Mouse (Mus musculus) liver, embryonic 13.5 days (tissue): ENCODE data around the gene Sucla2. TPM values are rescaled to one million over a fixed set of nuclear protein-coding genes. Genes with fewer than 3 reads are reported as not detected.

Experiments
- ATAC-seq: fragments of 200-750 bp; cut with Nextera tagmentation; 2 replicates; pipeline ENCODE4 v1.8.0; 2017; ENCODE audit warnings: low read depth, mild to moderate bottlenecking, moderate number of reproducible peaks, moderate library complexity
- DNase-seq: peaks from one replicate; pipeline ENCODE4 v3.0.0; 2022
- H3K27ac ChIP-seq: fragments of 300-500 bp; sonication (generic); 2 replicates; pipeline ENCODE4 v1.5.1; 2015; ENCODE audit warnings: moderate library complexity, mild to moderate bottlenecking, inconsistent platforms
- H3K27me3 ChIP-seq: fragments of 300-500 bp; sonication (generic); 2 replicates; pipeline ENCODE4 v1.6.1; 2015; ENCODE audit warnings: mild to moderate bottlenecking, inconsistent platforms
- H3K36me3 ChIP-seq: fragments of 300-500 bp; sonication (generic); 2 replicates; pipeline ENCODE4 v1.6.1; 2015; ENCODE audit warnings: mild to moderate bottlenecking, inconsistent platforms
- H3K4me1 ChIP-seq: fragments of 300-500 bp; sonication (generic); replicated peaks from 2 replicates; pipeline ENCODE4 v1.6.1; 2015; ENCODE audit warnings: inconsistent platforms
- H3K4me2 ChIP-seq: fragments of 300-500 bp; sonication (generic); 2 replicates; pipeline ENCODE4 v1.6.1; 2015; ENCODE audit warnings: inconsistent platforms, mild to moderate bottlenecking, moderate library complexity
- H3K4me3 ChIP-seq: fragments of 300-500 bp; sonication (generic); replicated peaks from 2 replicates; pipeline ENCODE4 v1.5.1; 2015; ENCODE audit warnings: mild to moderate bottlenecking, inconsistent platforms
- H3K9ac ChIP-seq: fragments of 300-500 bp; sonication (generic); 2 replicates; pipeline ENCODE4 v1.6.1; 2015; ENCODE audit warnings: mild to moderate bottlenecking, inconsistent platforms
- H3K9me3 ChIP-seq: fragments of 300-500 bp; sonication (generic); replicated peaks from 2 replicates; pipeline ENCODE4 v1.6.1; 2016; ENCODE audit warnings: inconsistent platforms
- whole genome bisulfite sequencing: fragments of 180-500 bp; shearing (Covaris S2); methylation state at CpG from one replicate; pipeline ENCODE4 v1.1.7; 2015; ENCODE audit not compliant: insufficient replicate concordance; 5-methylcytosine and 5-hydroxymethylcytosine counted together
- polyA plus RNA-seq: library from polyadenylated mRNA; unstranded; fragments of >200 nt; fragmentation: Nextera tagmentation; extraction: Ambion mirVana; gene quantifications from 2 replicates; pipeline ENCODE4 v1.2.1, GENCODE M21; 2015

The Sucla2 gene
- 60.6 and 75.1 TPM in 2 replicates for polyA plus RNA-seq

DNA sequence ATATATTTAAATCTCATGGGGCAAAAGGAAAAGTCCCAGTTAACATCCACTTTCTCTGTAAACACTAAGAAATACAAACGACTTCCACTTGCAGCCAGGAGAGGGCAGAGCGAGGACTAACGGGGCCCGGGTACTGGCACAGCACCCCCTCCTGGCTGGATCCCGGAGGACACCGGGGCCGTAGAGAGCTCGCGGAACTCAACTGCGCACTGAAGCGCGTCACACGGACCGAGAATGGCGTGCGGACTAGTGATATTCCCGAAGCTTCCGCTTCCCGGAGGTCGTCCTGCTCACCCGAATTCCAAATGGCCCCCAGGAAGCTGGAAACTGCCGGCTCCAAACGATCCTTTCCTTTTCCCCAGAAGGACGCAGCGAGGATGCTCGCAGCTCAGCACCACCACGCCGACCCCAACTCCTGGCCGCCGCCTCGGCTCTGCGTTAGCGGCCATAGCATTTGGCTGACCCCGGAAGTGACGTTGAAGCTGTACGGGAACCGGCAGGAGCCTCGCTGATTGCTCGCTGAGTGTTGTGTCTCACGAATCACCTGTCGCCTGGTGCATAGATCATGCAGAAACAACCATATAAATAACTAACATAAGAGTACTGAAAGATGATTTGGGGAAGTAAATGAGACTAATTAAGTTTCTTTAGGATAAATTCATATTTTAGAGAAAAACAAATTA lies at the start of gene Sucla2:
TSS of gene Sucla2 (plus strand) at position 554 of the 683 bp plus-strand sequence.
- Histone ChIP-seq H3K27me3 (no peaks in the 10 kb centered on the region), H3K9ac (peak within 1 kb of the TSS; percentile 69), H3K27ac (peak within 1 kb of the TSS; percentile 77), H3K36me3 (no peaks in the 10 kb centered on the region), H3K9me3 (no peaks in the 10 kb centered on the region), H3K4me3 (peak within 1 kb of the TSS; percentile 64), H3K4me2 (peak within 1 kb of the TSS; percentile 67), H3K4me1 (peaks cover 6% of the 10 kb centered on the region)
- ATAC-seq (peak; percentile 100), DNase-seq (peak; percentile 85)
- WGBS: under 1% methylated on average over 41 of the region's 41 CpGs

DNA sequence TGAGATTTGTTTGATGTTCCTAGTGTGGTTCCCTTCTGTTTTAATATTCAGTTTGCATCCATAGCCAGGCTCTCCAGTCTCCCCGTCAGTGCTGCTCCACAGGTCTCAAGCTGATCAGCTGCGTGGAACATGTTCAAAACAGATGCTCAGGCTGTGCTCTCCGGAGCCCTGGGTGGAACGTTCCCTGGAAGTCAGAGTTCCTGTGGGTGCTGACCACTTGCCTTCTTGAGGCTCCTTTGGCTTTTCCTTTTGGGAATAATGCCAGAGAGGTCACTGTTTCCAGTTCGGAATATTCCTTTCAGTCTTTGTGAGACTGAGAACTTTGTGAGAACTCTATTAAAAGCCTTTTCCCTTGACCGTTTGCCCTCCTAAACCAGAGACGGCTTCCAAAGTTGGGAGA lies 49.6 kb upstream of the Sucla2 start:
- H3K9me3 ChIP-seq: no peaks in the 10 kb centered on the region
- DNase-seq (no peak), ATAC-seq (no peak)
- no peak overlapping the region for H3K9ac ChIP-seq
- 67% methylated on average over 7 of the region's 7 CpGs for WGBS
- no peak overlapping the region for H3K4me2 ChIP-seq
- H3K27ac ChIP-seq: no peak overlapping the region
- no peak overlapping the region for H3K4me3 ChIP-seq
- peaks cover 11% of the 10 kb centered on the region; the same call in 1 of the 2 replicates for H3K4me1 ChIP-seq
- no peaks in the 10 kb centered on the region for H3K36me3 ChIP-seq
- no peaks in the 10 kb centered on the region for H3K27me3 ChIP-seq

GRCm38 (mm10) chr14:73476361-73476934 lies 48.7 kb upstream of the Sucla2 start:
- DNase-seq: no peak
- H3K27me3 ChIP-seq: no peaks in the 10 kb centered on the region
- H3K4me2 ChIP-seq: no peak overlapping the region
- H3K4me1 ChIP-seq: peaks cover 11% of the 10 kb centered on the region; the same call in 1 of the 2 replicates
- WGBS: 70% methylated on average over 8 of the region's 8 CpGs
- H3K27ac ChIP-seq: no peak overlapping the region
- H3K9me3 ChIP-seq: no peaks in the 10 kb centered on the region
- no peaks in the 10 kb centered on the region for H3K36me3 ChIP-seq
- H3K9ac ChIP-seq: no peak overlapping the region
- no peak for ATAC-seq
- H3K4me3 ChIP-seq: no peak overlapping the region

GRCm38 (mm10) chr14:73477077-73477476 lies 48.0 kb upstream of the Sucla2 start:
- no peak overlapping the region for H3K9ac ChIP-seq
- H3K4me3 ChIP-seq: no peak overlapping the region
- H3K27me3 ChIP-seq: no peaks in the 10 kb centered on the region
- DNase-seq (no peak), ATAC-seq (no peak)
- 83% methylated on average over 10 of the region's 10 CpGs for WGBS
- H3K4me1 ChIP-seq: peaks cover 11% of the 10 kb centered on the region; the same call in 1 of the 2 replicates
- no peaks in the 10 kb centered on the region for H3K9me3 ChIP-seq
- H3K4me2 ChIP-seq: no peak overlapping the region
- H3K27ac ChIP-seq: no peak overlapping the region
- H3K36me3 ChIP-seq: no peaks in the 10 kb centered on the region

GRCm38 (mm10) chr14:73478321-73478720 lies 46.8 kb upstream of the Sucla2 start:
- Histone ChIP-seq H3K27me3 (no peaks in the 10 kb centered on the region), H3K9ac (no peak overlapping the region), H3K9me3 (no peaks in the 10 kb centered on the region), H3K27ac (no peak overlapping the region), H3K4me1 (peaks cover 11% of the 10 kb centered on the region; the same call in 1 of the 2 replicates), H3K36me3 (no peaks in the 10 kb centered on the region), H3K4me2 (no peak overlapping the region), H3K4me3 (no peak overlapping the region)
- no peak for ATAC-seq
- WGBS: 57% methylated on average over 3 of the region's 3 CpGs
- DNase-seq: no peak

- ATAC-seq (no peak), DNase-seq (no peak)
- Histone ChIP-seq H3K4me3 (no peak overlapping the region), H3K27ac (no peak overlapping the region), H3K4me2 (no peak overlapping the region), H3K4me1 (0 out of 2 replicates have a peak, but pooled peaks cover 4% of the 10 kb centered on the region), H3K9me3 (no peaks in the 10 kb centered on the region), H3K36me3 (no peaks in the 10 kb centered on the region), H3K27me3 (no peaks in the 10 kb centered on the region), H3K9ac (no peak overlapping the region)
- WGBS: 62% methylated on average over 1 of the region's 1 CpGs
Measured at GRCm38 (mm10) chr14:73479771-73480170, 45.3 kb upstream of the Sucla2 start.

GRCm38 (mm10) chr14:73483516-73484229 lies 41.4 kb upstream of the Sucla2 start:
- 58% methylated on average over 5 of the region's 5 CpGs for WGBS
- H3K9me3 ChIP-seq: no peaks in the 10 kb centered on the region
- H3K4me1 ChIP-seq: no peaks in the 10 kb centered on the region
- no peak overlapping the region for H3K4me2 ChIP-seq
- no peak overlapping the region for H3K27ac ChIP-seq
- no peaks in the 10 kb centered on the region for H3K27me3 ChIP-seq
- no peaks in the 10 kb centered on the region for H3K36me3 ChIP-seq
- no peak overlapping the region for H3K4me3 ChIP-seq
- ATAC-seq: no peak
- DNase-seq: no peak
- no peak overlapping the region for H3K9ac ChIP-seq

GRCm38 (mm10) chr14:73484366-73485110 lies 40.6 kb upstream of the Sucla2 start:
- ATAC-seq: no peak
- H3K4me1 ChIP-seq: no peaks in the 10 kb centered on the region
- 68% methylated on average over 3 of the region's 3 CpGs for WGBS
- DNase-seq: no peak
- no peak overlapping the region for H3K9ac ChIP-seq
- no peaks in the 10 kb centered on the region for H3K36me3 ChIP-seq
- no peaks in the 10 kb centered on the region for H3K27me3 ChIP-seq
- no peak overlapping the region for H3K27ac ChIP-seq
- H3K4me3 ChIP-seq: no peak overlapping the region
- no peaks in the 10 kb centered on the region for H3K9me3 ChIP-seq
- no peak overlapping the region for H3K4me2 ChIP-seq

- no peak overlapping the region for H3K27ac ChIP-seq
- no peak overlapping the region for H3K4me2 ChIP-seq
- ATAC-seq: no peak
- no peak for DNase-seq
- H3K4me1 ChIP-seq: no peaks in the 10 kb centered on the region
- no peak overlapping the region for H3K4me3 ChIP-seq
- H3K9ac ChIP-seq: no peak overlapping the region
- no peaks in the 10 kb centered on the region for H3K27me3 ChIP-seq
- 54% methylated on average over 5 of the region's 5 CpGs for WGBS
- no peaks in the 10 kb centered on the region for H3K36me3 ChIP-seq
- no peaks in the 10 kb centered on the region for H3K9me3 ChIP-seq
Measured at GRCm38 (mm10) chr14:73486641-73487040, 38.5 kb upstream of the Sucla2 start.

DNA sequence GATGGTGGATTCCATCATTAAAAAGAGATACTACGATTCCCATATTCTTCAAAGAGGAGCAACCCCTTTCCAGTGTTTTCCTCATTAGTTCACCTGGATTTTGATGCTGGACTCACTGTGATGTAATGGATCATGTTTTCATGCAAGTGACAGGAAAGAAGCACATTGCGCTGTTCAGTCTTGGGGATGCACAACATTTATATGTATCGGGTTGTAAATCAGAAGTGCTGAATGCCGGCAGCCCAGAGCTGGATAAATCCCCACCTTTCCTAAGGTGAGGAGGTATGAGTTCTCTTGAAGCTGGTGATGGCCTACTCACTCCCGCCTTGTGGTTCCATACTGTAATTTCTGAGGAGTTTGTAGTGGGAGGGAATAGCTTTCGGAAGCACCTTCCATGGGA lies 31.8 kb upstream of the Sucla2 start:
- no peak for DNase-seq
- no peak overlapping the region for H3K9ac ChIP-seq
- 80% methylated on average over 6 of the region's 6 CpGs for WGBS
- no peaks in the 10 kb centered on the region for H3K36me3 ChIP-seq
- H3K27ac ChIP-seq: no peak overlapping the region
- no peak overlapping the region for H3K4me2 ChIP-seq
- no peak for ATAC-seq
- no peaks in the 10 kb centered on the region for H3K9me3 ChIP-seq
- no peaks in the 10 kb centered on the region for H3K27me3 ChIP-seq
- no peak overlapping the region for H3K4me3 ChIP-seq
- H3K4me1 ChIP-seq: peaks cover 5% of the 10 kb centered on the region; the same call in 1 of the 2 replicates

GRCm38 (mm10) chr14:73494122-73494521 lies 31.0 kb upstream of the Sucla2 start:
- Histone ChIP-seq H3K4me3 (no peak overlapping the region), H3K9ac (no peak overlapping the region), H3K36me3 (no peaks in the 10 kb centered on the region), H3K27ac (no peak overlapping the region), H3K4me2 (no peak overlapping the region), H3K9me3 (no peaks in the 10 kb centered on the region), H3K4me1 (peaks cover 5% of the 10 kb centered on the region; the same call in 1 of the 2 replicates), H3K27me3 (no peaks in the 10 kb centered on the region)
- ATAC-seq (peak; percentile 59), DNase-seq (no peak)
- WGBS: 32% methylated on average over 6 of the region's 6 CpGs
